Mouse (Mus musculus): Measurements from ENCODE around the gene Fbxw21.

Gene Fbxw21

GRCm38 (mm10) chr9:109113331-109113730 lies 48.5 kb downstream of the Fbxw21 start:
- no peak for DNase-seq (ENCODE audit: extremely low read depth, insufficient read length, low spot score)

DNA sequence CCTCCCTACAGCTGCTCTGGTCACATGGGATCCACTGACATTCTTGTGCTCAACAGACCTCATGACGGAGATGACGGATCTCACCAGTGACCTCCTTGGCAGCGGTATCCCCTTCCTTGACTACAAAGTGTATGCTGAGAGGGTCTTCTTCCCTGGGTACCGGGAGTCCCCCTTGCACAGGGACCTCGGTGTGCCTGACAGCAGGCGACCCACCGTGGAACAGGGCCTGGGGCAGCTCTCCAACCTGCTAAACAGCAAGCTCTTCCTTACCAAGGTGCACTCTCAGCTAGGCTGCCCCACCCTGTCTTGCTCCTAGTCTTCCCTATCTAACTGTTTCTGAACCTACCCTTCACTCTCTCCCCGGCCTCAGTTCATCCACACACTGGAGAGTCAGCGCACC lies 50.2 kb downstream of the Fbxw21 start:
- no peak for DNase-seq (ENCODE audit: extremely low read depth, insufficient read length, low spot score)

DNA sequence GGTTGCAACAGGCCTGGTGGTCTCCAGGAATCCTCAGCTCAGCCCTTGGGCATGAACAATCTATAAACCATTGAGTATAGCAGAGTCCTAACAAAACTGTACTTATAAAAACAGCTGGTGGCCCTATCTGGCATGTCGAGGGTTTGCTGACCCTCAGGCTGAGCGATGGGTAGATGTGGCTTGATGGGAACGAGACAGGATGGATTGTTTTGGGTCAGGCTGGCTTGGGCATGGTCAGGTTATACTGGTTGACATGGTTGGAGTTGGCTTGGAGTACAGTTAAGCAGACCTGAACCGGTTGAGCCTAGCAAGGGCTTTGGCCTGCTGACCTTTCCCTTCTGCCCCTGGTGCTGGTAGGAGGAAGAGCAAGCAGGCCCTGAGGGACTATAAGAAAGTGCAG lies 50.7 kb downstream of the Fbxw21 start:
- no peak for DNase-seq (ENCODE audit: extremely low read depth, insufficient read length, low spot score)

DNA sequence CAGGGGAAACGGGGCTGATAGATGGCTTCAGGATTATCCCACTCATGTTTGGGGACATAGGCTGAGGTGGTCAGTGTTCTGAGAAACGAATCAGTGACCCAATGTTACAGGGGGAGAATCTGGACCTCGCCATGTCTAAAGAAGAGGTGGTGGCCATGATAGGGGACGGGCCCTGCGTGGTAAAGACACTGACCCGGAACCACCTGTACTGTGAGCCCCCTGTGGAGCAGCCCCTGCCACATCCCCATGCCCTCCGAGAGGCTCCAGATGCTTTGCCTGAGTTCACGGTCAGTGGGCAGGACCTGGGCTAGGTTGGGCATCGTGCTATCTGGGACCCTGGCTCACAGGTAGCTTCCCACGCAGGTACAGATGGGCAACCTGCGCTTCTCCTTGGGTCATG lies 51.6 kb downstream of the Fbxw21 start:
- no peak for DNase-seq (ENCODE audit: extremely low read depth, insufficient read length, low spot score)

DNA sequence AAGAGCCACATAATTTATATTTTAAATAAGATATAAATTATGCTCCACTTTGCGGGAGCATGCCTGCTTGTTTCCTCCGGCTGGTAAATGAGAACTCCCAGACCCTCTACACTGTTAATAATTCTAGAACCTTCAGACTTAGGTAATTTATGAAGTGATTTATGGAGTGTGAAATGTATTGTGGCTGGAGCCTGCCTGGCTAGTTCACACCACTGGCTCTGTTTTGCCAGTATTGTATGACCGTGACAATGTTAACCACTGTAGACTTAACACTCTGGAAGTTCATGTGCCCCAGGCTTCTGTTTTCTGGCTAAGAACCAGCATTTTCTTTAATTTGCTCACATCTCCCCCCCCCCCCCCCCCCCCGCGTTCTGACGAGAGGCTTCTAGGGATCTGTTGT lies 54.5 kb downstream of the Fbxw21 start:
- DNase-seq (ENCODE audit: extremely low read depth, insufficient read length, low spot score): no peak

- DNase-seq (ENCODE audit: extremely low read depth, insufficient read length, low spot score): no peak
These were observed 56.2 kb downstream of the Fbxw21 start for GRCm38 (mm10) chr9:109105648-109106047.

DNA sequence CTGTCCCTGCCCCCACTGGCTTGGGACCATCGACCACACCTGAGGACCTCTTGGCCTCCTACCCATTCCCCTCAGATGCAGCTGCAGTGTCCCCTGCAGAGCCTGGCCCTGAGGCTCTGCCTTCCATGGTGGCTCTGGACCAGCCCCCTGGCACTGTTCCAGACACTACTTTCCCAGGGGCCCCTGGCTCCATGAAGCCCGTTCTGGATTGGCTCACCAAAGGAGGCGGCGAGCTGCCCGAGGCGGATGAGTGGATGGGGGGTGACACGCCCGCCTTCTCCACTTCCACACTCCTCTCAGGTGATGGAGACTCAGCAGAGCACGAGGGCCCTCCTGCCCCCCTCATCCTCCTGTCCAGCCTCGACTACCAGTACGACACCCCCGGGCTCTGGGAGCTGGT lies 56.8 kb downstream of the Fbxw21 start:
- no peak for DNase-seq (ENCODE audit: extremely low read depth, insufficient read length, low spot score)

GRCm38 (mm10) chr9:109104083-109104482 lies 57.8 kb downstream of the Fbxw21 start:
- no peak for DNase-seq (ENCODE audit: extremely low read depth, insufficient read length, low spot score)

- DNase-seq (ENCODE audit: extremely low read depth, insufficient read length, low spot score): no peak
These were observed 58.6 kb downstream of the Fbxw21 start for GRCm38 (mm10) chr9:109103250-109103649.

GRCm38 (mm10) chr9:109102541-109102940 lies 59.3 kb downstream of the Fbxw21 start:
- no peak for DNase-seq (ENCODE audit: extremely low read depth, insufficient read length, low spot score)

DNA sequence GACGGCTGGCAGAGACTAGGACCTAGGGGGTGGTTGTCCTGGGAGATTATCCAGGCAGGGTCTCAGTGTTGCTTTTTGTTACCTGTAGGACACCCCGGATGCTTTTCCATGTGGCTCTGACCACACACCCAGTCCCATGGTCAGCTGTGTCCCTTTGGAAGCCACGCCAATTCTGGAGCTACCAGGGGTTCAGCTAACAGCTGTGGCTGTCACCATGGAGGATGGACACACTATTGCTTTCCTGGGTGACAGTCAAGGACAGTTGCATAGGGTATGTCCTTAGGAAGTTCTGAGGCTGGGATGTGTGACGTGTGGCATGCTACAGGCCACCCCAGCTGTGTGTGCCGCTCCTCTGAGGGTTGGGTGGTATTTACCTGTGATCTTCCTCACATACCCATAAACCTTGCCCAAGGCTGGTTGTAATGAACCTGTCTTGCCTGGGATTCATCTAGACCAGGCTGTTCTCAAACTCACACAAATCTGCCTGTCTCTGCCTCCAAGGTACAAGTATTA lies 59.9 kb downstream of the Fbxw21 start:
- DNase-seq (ENCODE audit: extremely low read depth, insufficient read length, low spot score): no peak

GRCm38 (mm10) chr9:109100307-109100928 lies 61.4 kb downstream of the Fbxw21 start:
- DNase-seq (ENCODE audit: extremely low read depth, insufficient read length, low spot score): no peak

- DNase-seq (ENCODE audit: extremely low read depth, insufficient read length, low spot score): no peak
These were observed 62.9 kb downstream of the Fbxw21 start for GRCm38 (mm10) chr9:109098969-109099368.

DNA sequence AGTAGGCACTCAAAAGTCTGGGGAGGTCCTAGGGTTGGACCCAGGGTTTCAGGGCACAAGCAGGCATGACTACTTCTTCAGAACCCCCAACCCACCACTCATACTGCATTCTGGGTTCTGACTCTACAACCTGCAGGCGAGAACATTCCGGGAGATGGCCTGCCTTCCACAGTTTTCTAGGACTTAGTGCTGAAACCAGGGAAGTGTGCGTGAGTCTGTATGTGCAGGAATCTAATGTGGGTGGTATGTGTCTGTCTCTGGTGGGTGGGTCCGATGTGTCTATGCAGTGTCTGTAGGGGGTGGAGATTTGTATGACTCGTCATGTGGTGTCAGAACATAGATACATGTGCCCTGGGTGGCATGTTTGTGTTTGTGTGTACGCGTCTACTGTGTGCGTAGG lies 63.5 kb downstream of the Fbxw21 start:
- DNase-seq (ENCODE audit: extremely low read depth, insufficient read length, low spot score): no peak

GRCm38 (mm10) chr9:109097831-109098230 lies 64.0 kb downstream of the Fbxw21 start:
- DNase-seq (ENCODE audit: extremely low read depth, insufficient read length, low spot score): no peak

DNA sequence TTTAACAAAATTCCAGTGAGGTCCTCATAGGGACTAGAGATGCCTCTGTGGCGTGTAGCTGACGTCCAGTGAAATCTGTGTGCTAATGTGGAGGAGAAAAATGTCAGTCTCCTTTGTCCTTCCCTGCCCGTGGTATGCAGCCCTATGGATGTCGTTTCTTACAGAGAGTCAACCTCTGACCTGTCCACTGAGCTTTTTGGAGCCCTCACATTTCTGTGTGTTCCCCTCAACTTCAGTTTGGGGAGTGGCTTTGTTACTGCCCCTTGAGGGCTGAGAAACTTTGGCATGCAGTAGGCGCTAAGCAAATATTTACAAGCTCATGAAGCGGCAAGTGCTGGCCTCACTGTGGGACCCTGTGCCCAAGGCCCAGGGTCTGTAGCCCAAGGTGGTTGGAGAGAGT lies 64.5 kb downstream of the Fbxw21 start:
- no peak for DNase-seq (ENCODE audit: extremely low read depth, insufficient read length, low spot score)

DNA sequence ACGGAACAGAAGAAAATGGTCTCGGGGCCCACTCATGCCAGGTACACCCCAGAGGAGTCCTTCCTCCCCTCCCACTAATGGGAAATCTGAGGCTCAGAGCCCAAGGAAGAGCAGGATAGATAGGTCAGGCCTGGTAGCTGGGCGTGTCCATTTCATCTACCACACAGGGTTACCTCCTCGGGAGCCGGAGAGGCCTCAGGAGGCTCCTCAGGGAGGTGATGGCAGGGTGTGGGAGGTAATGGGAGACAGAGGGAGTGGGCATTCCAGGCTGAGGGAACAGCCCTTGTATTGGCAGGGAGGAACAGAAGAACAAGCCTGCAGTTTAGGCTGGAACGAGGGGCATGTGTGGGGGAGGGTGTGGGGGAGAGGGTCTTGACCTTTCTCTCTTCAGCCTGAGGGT lies 65.0 kb downstream of the Fbxw21 start:
- no peak for DNase-seq (ENCODE audit: extremely low read depth, insufficient read length, low spot score)

DNA sequence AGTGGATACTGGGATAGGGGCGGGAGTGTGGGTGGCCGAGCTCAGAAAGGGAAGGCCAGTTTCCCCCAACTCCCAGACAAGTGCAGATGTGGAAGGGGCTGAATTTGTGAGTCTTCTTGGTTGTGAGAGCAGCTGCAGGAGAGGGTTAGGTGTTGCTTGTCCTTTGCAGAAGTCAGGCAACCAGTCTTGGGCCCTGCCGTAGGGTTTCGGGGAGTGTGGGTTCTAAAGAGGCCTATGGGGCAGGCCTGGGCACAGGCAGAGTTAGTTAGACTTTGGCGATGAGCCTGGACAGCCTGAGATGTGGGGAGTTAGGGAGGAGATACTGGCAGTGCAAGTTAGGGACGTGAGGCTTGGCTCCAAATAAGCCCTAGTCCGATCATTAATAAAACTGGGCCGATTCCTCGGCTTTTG lies 65.6 kb downstream of the Fbxw21 start:
- DNase-seq (ENCODE audit: extremely low read depth, insufficient read length, low spot score): no peak

DNA sequence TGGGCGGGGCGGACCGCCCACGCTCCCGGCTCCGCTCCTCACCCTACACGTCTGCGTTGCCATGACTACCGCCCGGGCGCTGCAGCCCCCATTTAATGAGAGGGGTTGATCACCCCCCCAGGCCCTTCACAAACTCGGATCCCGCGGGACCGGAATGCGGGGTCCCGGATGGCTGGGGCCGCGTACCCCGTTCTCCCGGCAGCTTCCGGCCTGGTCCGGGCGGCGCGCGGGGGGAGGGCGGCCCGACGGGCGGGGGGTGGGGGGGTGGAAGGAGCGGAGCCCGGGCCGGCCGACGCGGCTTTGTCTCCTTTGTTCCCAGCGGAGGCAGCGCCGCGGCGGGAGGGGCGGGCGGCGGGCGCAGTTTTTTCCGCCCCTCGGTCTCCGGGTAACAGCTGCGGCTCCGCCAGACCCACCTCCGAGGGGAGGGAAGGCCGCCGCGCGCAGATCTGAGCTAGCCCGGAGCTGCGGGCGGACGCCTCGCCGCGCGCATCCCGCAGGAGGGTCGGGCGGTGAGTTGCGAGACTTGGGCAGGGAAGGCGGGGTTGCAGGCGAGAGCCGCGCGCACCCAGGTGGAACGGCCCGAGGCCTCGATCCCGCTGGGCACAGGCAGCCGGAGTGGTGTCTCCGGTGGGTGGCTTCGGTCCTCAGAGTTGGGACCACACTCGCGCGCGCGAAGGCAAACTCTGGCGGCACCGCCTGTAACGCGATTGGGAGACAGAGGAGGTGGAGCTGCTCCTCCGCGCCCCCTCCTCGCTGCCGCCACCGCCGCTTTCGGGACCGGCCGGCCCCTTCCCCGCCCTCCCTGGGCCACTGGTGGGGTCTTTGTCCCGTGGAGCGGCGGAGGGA lies 66.5 kb downstream of the Fbxw21 start, which contains the start of gene Plxnb1:
TSS of gene Plxnb1 (plus strand) at position 253 of the 846 bp plus-strand sequence.
- DNase-seq (ENCODE audit: extremely low read depth, insufficient read length, low spot score): no peak

DNA sequence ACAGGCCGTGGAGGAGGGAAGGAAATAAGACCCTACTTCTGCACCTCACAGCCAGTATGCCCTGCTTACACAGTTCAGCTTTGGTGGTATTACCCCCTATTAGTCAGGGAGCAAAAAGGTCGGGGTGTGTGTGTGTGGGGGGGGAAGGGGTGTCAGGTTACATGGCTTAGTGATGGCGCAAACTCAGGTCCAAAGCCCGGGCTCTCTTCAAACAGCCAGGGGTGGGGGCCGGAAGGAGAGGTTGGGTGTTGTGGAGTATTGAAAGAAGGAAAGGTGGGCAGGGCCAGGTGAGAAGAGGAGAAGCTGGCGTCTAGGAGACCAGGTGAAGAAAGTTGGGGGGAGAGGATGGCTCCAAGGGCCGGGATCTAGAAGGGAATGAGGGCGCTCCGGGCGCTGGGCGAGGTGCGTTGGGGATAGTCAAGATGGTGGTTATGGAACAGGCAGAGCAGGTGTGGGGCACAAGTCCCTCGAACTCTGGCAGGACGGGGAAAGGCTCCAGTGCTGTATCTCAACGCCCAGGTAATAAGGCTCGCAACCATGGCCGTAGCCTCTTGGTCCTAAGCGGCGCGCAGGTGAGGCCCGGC lies 67.2 kb downstream of the Fbxw21 start:
- DNase-seq (ENCODE audit: extremely low read depth, insufficient read length, low spot score): no peak

- DNase-seq (ENCODE audit: extremely low read depth, insufficient read length, low spot score): no peak
These were observed 67.9 kb downstream of the Fbxw21 start for GRCm38 (mm10) chr9:109093786-109094552.
